Mouse (Mus musculus): Measurements from ENCODE around the gene Ccdc189.

DNA sequence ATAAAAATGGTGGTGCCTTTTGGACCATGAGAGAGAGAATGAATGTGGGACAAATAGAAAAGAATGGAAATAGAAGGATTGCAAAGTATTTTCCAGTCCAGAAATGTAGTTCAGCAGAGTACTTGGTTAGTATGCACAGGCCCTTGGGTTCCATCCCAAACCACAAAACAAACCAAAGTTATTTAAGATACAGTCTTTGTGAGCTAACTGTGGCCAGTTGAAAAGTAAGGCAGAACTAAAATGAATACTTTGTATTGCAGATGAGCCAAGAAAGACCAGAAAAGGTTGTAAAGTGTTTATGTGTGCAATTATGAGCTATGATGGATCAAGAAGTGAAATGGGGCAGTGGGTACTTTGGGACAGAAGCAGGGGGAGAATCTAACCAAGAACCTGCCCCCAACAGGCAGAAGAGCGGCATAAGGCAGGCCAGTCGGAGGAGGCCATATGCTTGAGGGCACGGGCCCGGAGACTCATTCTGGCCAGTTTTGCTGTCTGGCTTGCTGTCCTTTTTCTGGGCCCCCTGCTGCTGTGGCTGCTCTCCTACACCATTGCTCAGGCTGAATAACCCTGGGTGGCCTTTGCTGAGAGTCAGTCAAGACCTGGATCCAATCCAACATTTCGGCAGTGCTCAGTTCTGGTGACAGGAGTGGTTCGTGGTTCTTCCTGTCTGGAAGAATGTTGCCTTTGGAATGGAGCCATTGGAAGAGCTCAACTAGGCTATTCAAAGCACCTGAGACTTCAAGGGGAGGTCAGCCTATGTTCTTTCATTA lies 23.8 kb downstream of the Ccdc189 start:
- TF ChIP-seq CTCF (IDR thresholded peaks at IDR 0.05; ENCODE audit: low read depth) (no peak), EP300 (optimal IDR thresholded peaks at IDR 0.05) (no peak)
